Mouse (Mus musculus): ENCODE data around the gene Atg16l1.

- no peak for TF ChIP-seq CTCF (IDR thresholded peaks at IDR 0.05)
- no peak for TF ChIP-seq EP300 (IDR thresholded peaks at IDR 0.05)
Observed at GRCm38 (mm10) chr1:87824420-87824995, 68.8 kb downstream of the Atg16l1 start.

Measured in lung, postnatal 0 days (tissue).